Mouse (Mus musculus): ENCODE data around the gene Gpr135. TPM values are rescaled to one million over a fixed set of nuclear protein-coding genes. Genes with fewer than 3 reads are reported as not detected.

Gene Gpr135
- polyA plus RNA-seq, 1 experiment from 2014 or later: 0.46 TPM

- Histone ChIP-seq H3K4me1 (0 out of 2 replicates have a peak, but pooled peaks cover 3% of the 10 kb centered on the region), H3K27me3 (ENCODE audit: low read depth, poor library complexity, severe bottlenecking) (no peaks in the 10 kb centered on the region), H3K27ac (replicated peaks) (no peak overlapping the region), H3K9me3 (replicated peaks) (no peaks in the 10 kb centered on the region; the same call in 1 of the 2 replicates), H3K36me3 (no peaks in the 10 kb centered on the region), H3K4me3 (no peak overlapping the region)
- DNase-seq (ENCODE audit: low spot score): no peak
- WGBS: 16% methylated on average over 2 of the region's 2 CpGs
These were observed 23.4 kb downstream of the Gpr135 start for GRCm38 (mm10) chr12:72047513-72047912.

- Histone ChIP-seq H3K36me3 (no peaks in the 10 kb centered on the region), H3K9me3 (replicated peaks) (no peaks in the 10 kb centered on the region), H3K4me1 (no peaks in the 10 kb centered on the region), H3K27me3 (ENCODE audit: low read depth, poor library complexity, severe bottlenecking) (no peaks in the 10 kb centered on the region), H3K4me3 (no peak overlapping the region), H3K27ac (replicated peaks) (no peak overlapping the region)
- WGBS: 98% methylated on average over 3 of the region's 3 CpGs
- DNase-seq (ENCODE audit: low spot score): no peak
These were observed 29.7 kb downstream of the Gpr135 start for GRCm38 (mm10) chr12:72041238-72041637.

DNA sequence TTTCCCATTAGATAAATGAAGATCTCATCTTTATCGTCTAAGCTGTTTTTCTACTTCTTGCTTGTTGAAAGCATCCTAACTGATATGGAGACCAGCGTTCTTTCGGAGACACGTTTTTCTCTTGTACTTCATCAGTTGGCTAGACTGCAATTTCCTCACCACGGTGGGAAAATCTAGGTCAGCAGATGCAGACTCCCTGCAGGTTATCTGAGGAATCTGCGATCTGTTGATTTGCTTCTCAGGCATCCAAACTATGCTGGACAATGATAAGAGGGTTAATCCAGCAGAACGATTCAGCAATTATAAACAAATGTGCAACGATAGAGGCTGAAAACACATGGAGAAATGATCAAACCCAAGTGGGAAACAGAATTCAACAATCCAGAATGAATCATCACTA is 31.4 kb downstream of the Gpr135 start:
- no peaks in the 10 kb centered on the region for H3K9me3 ChIP-seq (replicated peaks)
- H3K36me3 ChIP-seq: no peaks in the 10 kb centered on the region
- no peaks in the 10 kb centered on the region for H3K27me3 ChIP-seq (ENCODE audit: low read depth, poor library complexity, severe bottlenecking)
- H3K4me3 ChIP-seq: no peak overlapping the region
- no peaks in the 10 kb centered on the region for H3K4me1 ChIP-seq
- DNase-seq (ENCODE audit: low spot score): no peak
- no peak overlapping the region for H3K27ac ChIP-seq (replicated peaks)
- WGBS: 83% methylated on average over 8 of the region's 8 CpGs

- Histone ChIP-seq H3K27ac (replicated peaks) (no peak overlapping the region), H3K4me1 (no peaks in the 10 kb centered on the region), H3K27me3 (ENCODE audit: low read depth, poor library complexity, severe bottlenecking) (no peaks in the 10 kb centered on the region), H3K4me3 (no peak overlapping the region), H3K36me3 (no peaks in the 10 kb centered on the region), H3K9me3 (replicated peaks) (no peaks in the 10 kb centered on the region)
- WGBS: 72% methylated on average over 2 of the region's 2 CpGs
- DNase-seq (ENCODE audit: low spot score): no peak
These were observed 32.1 kb downstream of the Gpr135 start for GRCm38 (mm10) chr12:72038866-72039265.

- Histone ChIP-seq H3K27ac (replicated peaks) (no peak overlapping the region), H3K4me3 (no peak overlapping the region), H3K4me1 (no peaks in the 10 kb centered on the region), H3K36me3 (no peaks in the 10 kb centered on the region), H3K27me3 (ENCODE audit: low read depth, poor library complexity, severe bottlenecking) (no peaks in the 10 kb centered on the region), H3K9me3 (replicated peaks) (no peaks in the 10 kb centered on the region)
- DNase-seq (ENCODE audit: low spot score): no peak
- WGBS: 90% methylated on average over 6 of the region's 6 CpGs
These were observed 33.9 kb downstream of the Gpr135 start for GRCm38 (mm10) chr12:72037049-72037448.

DNA sequence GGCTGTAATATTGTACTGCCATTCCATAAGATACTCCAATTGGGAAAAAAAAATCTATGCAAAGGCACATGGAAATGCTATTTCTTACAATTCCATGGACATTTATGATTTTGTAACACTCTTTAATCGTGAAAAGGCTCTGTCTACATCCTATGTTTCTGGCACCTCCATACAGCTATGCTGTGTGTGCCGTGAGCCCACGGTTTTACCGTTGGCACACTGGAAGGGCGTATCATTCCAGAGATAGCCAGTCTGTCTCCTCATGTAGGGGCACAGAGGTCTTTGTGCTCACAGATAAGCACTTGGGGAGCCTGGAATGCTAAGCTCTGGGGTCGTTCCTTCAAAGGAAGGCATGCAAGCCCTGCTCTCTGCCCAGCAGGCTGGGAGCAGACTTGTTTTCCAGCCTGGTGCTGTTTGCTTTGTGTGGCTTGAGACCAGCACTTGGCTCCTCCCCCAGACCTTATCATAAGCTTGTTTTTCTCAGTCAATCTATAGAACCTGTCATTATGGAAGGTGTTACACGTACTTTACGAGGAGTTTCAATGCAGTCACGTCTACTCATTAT is 34.7 kb downstream of the Gpr135 start:
- H3K4me1 ChIP-seq: no peaks in the 10 kb centered on the region
- H3K27me3 ChIP-seq (ENCODE audit: low read depth, poor library complexity, severe bottlenecking): no peaks in the 10 kb centered on the region
- no peak overlapping the region for H3K4me3 ChIP-seq
- 72% methylated on average over 9 of the region's 9 CpGs for WGBS
- no peaks in the 10 kb centered on the region for H3K9me3 ChIP-seq (replicated peaks)
- H3K36me3 ChIP-seq: no peaks in the 10 kb centered on the region
- DNase-seq (ENCODE audit: low spot score): no peak
- H3K27ac ChIP-seq (replicated peaks): no peak overlapping the region

GRCm38 (mm10) chr12:72031794-72032193 is 39.1 kb downstream of the Gpr135 start:
- H3K9me3 ChIP-seq (replicated peaks): no peaks in the 10 kb centered on the region
- no peaks in the 10 kb centered on the region for H3K36me3 ChIP-seq
- H3K27me3 ChIP-seq (ENCODE audit: low read depth, poor library complexity, severe bottlenecking): no peaks in the 10 kb centered on the region
- H3K27ac ChIP-seq (replicated peaks): no peak overlapping the region
- no peaks in the 10 kb centered on the region for H3K4me1 ChIP-seq
- WGBS: 88% methylated on average over 6 of the region's 6 CpGs
- no peak overlapping the region for H3K4me3 ChIP-seq
- no peak for DNase-seq (ENCODE audit: low spot score)

DNA sequence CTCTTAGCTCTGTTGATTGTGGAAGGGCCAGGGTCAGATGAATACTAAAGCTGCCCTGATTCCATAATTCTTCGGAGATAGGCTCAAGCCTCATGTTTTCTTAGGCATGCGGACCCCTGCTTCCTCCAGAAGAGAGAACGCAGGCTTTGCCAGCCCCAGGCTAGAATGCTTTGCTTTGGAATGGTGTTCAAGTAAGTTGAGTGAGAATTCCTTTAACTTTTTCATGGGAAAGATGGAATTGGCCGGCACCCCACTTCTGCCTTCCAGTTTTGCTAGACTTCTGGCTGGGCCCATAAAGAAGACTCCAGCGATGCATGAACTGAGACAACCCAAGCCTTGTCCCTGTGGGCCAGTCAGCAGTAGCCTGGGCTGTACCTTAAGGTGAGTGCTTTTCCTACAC is 39.8 kb downstream of the Gpr135 start:
- H3K9me3 ChIP-seq (replicated peaks): no peaks in the 10 kb centered on the region
- DNase-seq (ENCODE audit: low spot score): no peak
- H3K27ac ChIP-seq (replicated peaks): no peak overlapping the region
- WGBS: 89% methylated on average over 5 of the region's 5 CpGs
- H3K4me3 ChIP-seq: no peak overlapping the region
- H3K4me1 ChIP-seq: no peaks in the 10 kb centered on the region
- H3K27me3 ChIP-seq (ENCODE audit: low read depth, poor library complexity, severe bottlenecking): no peaks in the 10 kb centered on the region
- H3K36me3 ChIP-seq: no peaks in the 10 kb centered on the region

- WGBS: 68% methylated on average over 6 of the region's 6 CpGs
- Histone ChIP-seq H3K9me3 (replicated peaks) (no peaks in the 10 kb centered on the region; the same call in 1 of the 2 replicates), H3K36me3 (no peaks in the 10 kb centered on the region), H3K27ac (replicated peaks) (no peak overlapping the region), H3K27me3 (ENCODE audit: low read depth, poor library complexity, severe bottlenecking) (no peaks in the 10 kb centered on the region), H3K4me1 (no peaks in the 10 kb centered on the region), H3K4me3 (no peak overlapping the region)
- DNase-seq (ENCODE audit: low spot score): no peak
These were observed 45.6 kb downstream of the Gpr135 start for GRCm38 (mm10) chr12:72025275-72025795.

DNA sequence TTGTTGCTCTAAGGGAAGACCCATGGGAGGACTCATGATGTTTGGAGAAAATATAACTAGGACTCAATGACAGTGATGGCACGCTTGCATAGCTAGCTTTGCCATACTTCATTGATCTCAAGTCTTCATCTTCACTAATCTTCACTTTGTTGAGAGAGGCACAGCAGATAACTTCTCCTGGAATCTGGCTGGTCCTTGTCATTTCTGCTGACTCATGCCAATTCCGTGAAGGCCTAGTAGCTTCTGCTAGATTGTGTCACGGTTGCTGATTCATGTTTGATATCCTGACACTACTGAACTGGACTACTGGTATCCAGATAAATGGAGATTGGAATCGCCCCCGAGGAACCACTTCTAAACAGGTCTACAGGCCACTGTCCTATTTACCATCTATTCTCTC is 47.4 kb downstream of the Gpr135 start:
- WGBS: 93% methylated on average over 5 of the region's 5 CpGs
- no peaks in the 10 kb centered on the region; the same call in 1 of the 2 replicates for H3K9me3 ChIP-seq (replicated peaks)
- no peak for DNase-seq (ENCODE audit: low spot score)
- no peak overlapping the region for H3K4me3 ChIP-seq
- no peaks in the 10 kb centered on the region for H3K4me1 ChIP-seq
- no peaks in the 10 kb centered on the region for H3K27me3 ChIP-seq (ENCODE audit: low read depth, poor library complexity, severe bottlenecking)
- H3K36me3 ChIP-seq: no peaks in the 10 kb centered on the region
- H3K27ac ChIP-seq (replicated peaks): no peak overlapping the region

GRCm38 (mm10) chr12:72022790-72023189 is 48.1 kb downstream of the Gpr135 start:
- no peak for DNase-seq (ENCODE audit: low spot score)
- H3K27ac ChIP-seq (replicated peaks): no peak overlapping the region
- H3K9me3 ChIP-seq (replicated peaks): no peaks in the 10 kb centered on the region; the same call in 1 of the 2 replicates
- H3K4me1 ChIP-seq: no peaks in the 10 kb centered on the region
- 98% methylated on average over 3 of the region's 3 CpGs for WGBS
- no peaks in the 10 kb centered on the region for H3K36me3 ChIP-seq
- H3K27me3 ChIP-seq (ENCODE audit: low read depth, poor library complexity, severe bottlenecking): no peaks in the 10 kb centered on the region
- no peak overlapping the region for H3K4me3 ChIP-seq

DNA sequence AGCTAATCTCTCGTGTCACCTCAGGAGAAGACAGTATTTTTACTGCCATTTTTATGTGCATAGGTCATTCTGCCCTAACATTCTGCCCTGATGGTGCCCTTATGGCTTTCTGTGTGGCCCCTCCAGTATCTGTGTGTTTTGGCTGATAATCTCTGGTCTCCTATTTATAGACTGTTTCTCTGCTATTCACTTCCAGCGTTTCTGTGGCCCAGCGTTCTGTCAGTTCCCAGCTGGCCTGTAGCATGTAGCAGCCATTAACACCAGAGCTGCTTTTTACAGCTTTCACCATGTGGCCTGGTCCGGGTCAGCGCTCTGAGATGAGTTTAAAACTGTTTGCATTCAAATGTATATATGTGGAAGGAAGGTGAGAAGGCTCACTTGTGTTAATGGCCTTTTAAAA is 49.4 kb downstream of the Gpr135 start:
- Histone ChIP-seq H3K4me3 (no peak overlapping the region), H3K36me3 (no peaks in the 10 kb centered on the region), H3K27ac (replicated peaks) (no peak overlapping the region), H3K4me1 (no peaks in the 10 kb centered on the region), H3K9me3 (replicated peaks) (no peaks in the 10 kb centered on the region; the same call in 1 of the 2 replicates), H3K27me3 (ENCODE audit: low read depth, poor library complexity, severe bottlenecking) (no peaks in the 10 kb centered on the region)
- DNase-seq (ENCODE audit: low spot score): no peak
- 84% methylated on average over 5 of the region's 5 CpGs for WGBS

DNA sequence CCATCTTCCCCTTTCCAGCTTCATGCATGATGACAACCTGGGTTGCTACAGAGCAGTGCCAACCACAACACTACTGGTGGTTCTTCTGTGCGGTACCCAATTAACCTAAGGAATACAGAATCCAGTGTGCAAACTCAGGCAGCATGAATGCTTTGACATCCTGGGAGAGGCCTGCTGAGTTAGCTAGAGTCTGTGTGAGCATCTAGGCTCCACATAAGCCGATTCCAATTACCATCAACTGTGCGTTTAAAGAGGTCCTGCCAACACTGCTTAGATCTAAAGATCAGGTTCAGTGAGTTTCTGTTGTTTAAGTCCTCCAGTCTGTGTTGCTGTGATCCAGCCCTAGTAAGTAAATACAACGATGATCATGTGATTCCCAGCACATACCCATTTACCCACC is 50.6 kb downstream of the Gpr135 start:
- Histone ChIP-seq H3K4me1 (no peaks in the 10 kb centered on the region), H3K36me3 (no peaks in the 10 kb centered on the region), H3K27ac (replicated peaks) (no peak overlapping the region), H3K9me3 (replicated peaks) (no peaks in the 10 kb centered on the region; the same call in 1 of the 2 replicates), H3K27me3 (ENCODE audit: low read depth, poor library complexity, severe bottlenecking) (no peaks in the 10 kb centered on the region), H3K4me3 (no peak overlapping the region)
- DNase-seq (ENCODE audit: low spot score): no peak
- 89% methylated on average over 4 of the region's 4 CpGs for WGBS

Measured in midbrain, embryonic 10.5 days (tissue).